Comparison of ENCODE assay signal across 8 mouse cellular contexts in genomic region chr6:149101076-149101942, GRCm38 (mm10). TPM values are rescaled to one million over a fixed set of nuclear protein-coding genes. Genes with fewer than 3 reads are reported as not detected.
DNase-seq lines count a peak whose midpoint lies in the region; ATAC-seq and TF ChIP-seq lines count a peak whose summit lies in the region.

Gene Dennd5b, minus strand, starts transcription at chr6:149101680.

- H3K4me3 ChIP-seq in ES-Bruce4 (ENCODE audit: low read depth, low read length) = peak within 1 kb of the TSS; percentile 68
- peak within 1 kb of the TSS; percentile 81 for H3K4me3 ChIP-seq in lung, embryonic 14.5 days (ENCODE audit: low read depth, low read length)

- TF ChIP-seq CTCF in ES-Bruce4 (IDR thresholded peaks at IDR 0.05; ENCODE audit: low read depth, low read length) = no peak
- no peak for TF ChIP-seq CTCF in lung, embryonic 14.5 days (IDR thresholded peaks at IDR 0.05; ENCODE audit: low read depth)

- ATAC-seq in frontal cortex, adult (ENCODE audit: low TSS enrichment) = peak; percentile 83
- ATAC-seq in hematopoietic stem cell, adult 5-6 weeks (replicated peaks in 1 of 2; ENCODE audit: insufficient read depth in 1 of 2, low FRiP score in 2 of 2, low TSS enrichment in 1 of 2, low read depth in 1 of 2, poor library complexity in 2 of 2, severe bottlenecking in 2 of 2) = peak; percentile 25 to 59; a peak in 3 of 4 replicates
- peak; percentile 92 for ATAC-seq in lung, embryonic 14.5 days (ENCODE audit: insufficient read depth)

- no peak for TF ChIP-seq POLR2A in ES-Bruce4 (IDR thresholded peaks at IDR 0.05; ENCODE audit: insufficient read depth, low read length)

- H3K27ac ChIP-seq in ES-Bruce4 (ENCODE audit: insufficient read depth, low read length) = no peak within 1 kb of the TSS
- peak within 1 kb of the TSS; percentile 94 for H3K27ac ChIP-seq in lung, embryonic 14.5 days (ENCODE audit: low read depth)

- TF ChIP-seq EP300 in ES-Bruce4 (IDR thresholded peaks at IDR 0.05; ENCODE audit: insufficient read depth, low read depth, low read length) = no peak

- peak within 1 kb of the TSS; percentile 87 for H3K9ac ChIP-seq in ES-Bruce4 (ENCODE audit: low read depth, poor library complexity, severe bottlenecking)
- H3K9ac ChIP-seq in lung, embryonic 14.5 days = peak within 1 kb of the TSS; percentile 92

- H3K9me3 ChIP-seq in ES-Bruce4 (replicated peaks; ENCODE audit: control insufficient read depth, insufficient read depth, low read length, poor library complexity, severe bottlenecking) = no peaks in the 10 kb centered on the region
- no peaks in the 10 kb centered on the region for H3K9me3 ChIP-seq in lung, embryonic 14.5 days (ENCODE audit: low read depth, low read length)

- WGBS in lung, embryonic 14.5 days = under 1% methylated on average over 113 of the region's 124 CpGs

- H3K4me2 ChIP-seq in lung, embryonic 14.5 days = peak within 1 kb of the TSS; percentile 81

- no peaks in the 10 kb centered on the region for H3K27me3 ChIP-seq in ES-Bruce4 (ENCODE audit: control insufficient read depth, insufficient read depth, low read length, poor library complexity, severe bottlenecking)
- H3K27me3 ChIP-seq in lung, embryonic 14.5 days (ENCODE audit: insufficient read depth, low read length) = no peaks in the 10 kb centered on the region

- H3K36me3 ChIP-seq in ES-Bruce4 (ENCODE audit: control insufficient read depth, insufficient read depth, low read length, poor library complexity, severe bottlenecking) = no peaks in the 10 kb centered on the region
- H3K36me3 ChIP-seq in lung, embryonic 14.5 days (ENCODE audit: insufficient read depth) = no peaks in the 10 kb centered on the region

- H3K4me1 ChIP-seq in ES-Bruce4 (ENCODE audit: control insufficient read depth, insufficient read depth, low read length) = no peaks in the 10 kb centered on the region
- no peaks in the 10 kb centered on the region for H3K4me1 ChIP-seq in lung, embryonic 14.5 days (ENCODE audit: insufficient read depth)

- DNase-seq in cerebellum, adult 18-20 months = peak; percentile 82 to 91
- peak; percentile 59 for DNase-seq in layer of hippocampus, adult 9-10 months (ENCODE audit: low spot score)
- peak; percentile 89 for DNase-seq in lung, embryonic 14.5 days
- DNase-seq in ovary, postnatal 10 days (ENCODE audit: low spot score) = peak; percentile 53
- DNase-seq in thymus, postnatal 14 days = peak; percentile 49

RNA-seq across cellular contexts. Expression of gene Dennd5b, which starts in this region (rescaled TPM):
- 13.2 and 14.3 TPM in 2 replicates for polyA plus RNA-seq in ES-Bruce4 (2011; ENCODE audit: insufficient read depth, insufficient read length, low read depth, missing spikeins)
- total RNA-seq in hematopoietic stem cell, adult 5-6 weeks (2017) = 6.6 and 7.8 TPM in 2 replicates
- 6.7 and 9.8 TPM in 2 replicates for polyA plus RNA-seq in lung, embryonic 14.5 days (2014; fragmentation: Nextera tagmentation; extraction: Ambion mirVana)

Comparison
In these comparisons a context has a peak if more than half of its experiments do, and no peak if none do; other contexts are left out.
1. ATAC-seq: peak in every context shown above with its lines; median percentile 92 in lung, embryonic 14.5 days; 83 in frontal cortex, adult; 42 in hematopoietic stem cell, adult 5-6 weeks.